Mouse (Mus musculus) B cell, adult 2 months (primary cell): ENCODE measurements around the gene Bclaf1.
A peak's percentile ranks its signal among the peaks of the same experiment; 100 is the strongest.

ENCODE experiments used
- DNase-seq, 2 experiments: peaks; one replicate each; pipeline ENCODE4 v3.0.0; 2022

Gene Bclaf1

GRCm38 (mm10) chr10:20317466-20317865 lies 5.2 kb downstream of the Bclaf1 start:
- no peak for DNase-seq

GRCm38 (mm10) chr10:20326226-20326625 lies 14.0 kb downstream of the Bclaf1 start:
- DNase-seq: no peak

- DNase-seq: no peak
These were observed 19.0 kb downstream of the Bclaf1 start for GRCm38 (mm10) chr10:20331262-20331661.

GRCm38 (mm10) chr10:20337872-20338271 lies 25.6 kb downstream of the Bclaf1 start:
- DNase-seq: no peak

- DNase-seq: no peak
These were observed 33.5 kb downstream of the Bclaf1 start for GRCm38 (mm10) chr10:20345736-20346135.

- peak; percentile 92 for DNase-seq
These were observed 35.3 kb downstream of the Bclaf1 start, which contains the start of gene Mtfr2 for GRCm38 (mm10) chr10:20347285-20348214. Gene Mtfr2 (plus strand): TSS chr10:20347770.

GRCm38 (mm10) chr10:20348894-20349293 lies 36.6 kb downstream of the Bclaf1 start:
- no peak for DNase-seq

GRCm38 (mm10) chr10:20361542-20362449 lies 49.5 kb downstream of the Bclaf1 start:
- peak; percentile 33 to 45 for DNase-seq

- no peak for DNase-seq
These were observed 50.3 kb downstream of the Bclaf1 start for GRCm38 (mm10) chr10:20362450-20363118.

- peak in 1 of 2 experiments; percentile 12 for DNase-seq
These were observed 59.8 kb downstream of the Bclaf1 start for GRCm38 (mm10) chr10:20372046-20372445.

- no peak for DNase-seq
These were observed 65.4 kb downstream of the Bclaf1 start for GRCm38 (mm10) chr10:20377621-20378020.

GRCm38 (mm10) chr10:20379071-20379735 lies 66.9 kb downstream of the Bclaf1 start:
- DNase-seq: no peak

- no peak for DNase-seq
These were observed 68.5 kb downstream of the Bclaf1 start for GRCm38 (mm10) chr10:20380798-20381197.

GRCm38 (mm10) chr10:20381352-20381751 lies 69.1 kb downstream of the Bclaf1 start:
- DNase-seq: no peak

- DNase-seq: no peak
These were observed 70.6 kb downstream of the Bclaf1 start for GRCm38 (mm10) chr10:20382807-20383419.

- no peak for DNase-seq
These were observed 78.3 kb downstream of the Bclaf1 start for GRCm38 (mm10) chr10:20390568-20390967.
